Mouse (Mus musculus): Measurements from ENCODE around the gene Extl1. TPM values are rescaled to one million over a fixed set of nuclear protein-coding genes. Genes with fewer than 3 reads are reported as not detected.
A peak's percentile ranks its signal among the peaks of the same experiment; 100 is the strongest.

Extl1 gene
- polyA plus RNA-seq, 1 experiment = 0.40 TPM

- DNase-seq (ENCODE audit: low read depth) = peak; percentile 76
- TF ChIP-seq CTCF (IDR thresholded peaks at IDR 0.05; ENCODE audit: borderline replicate concordance, extremely low read depth, insufficient read depth, insufficient read length) (peak; percentile 79), POLR2A (IDR thresholded peaks at IDR 0.05; ENCODE audit: borderline replicate concordance, extremely low read depth, insufficient read depth, insufficient read length, poor library complexity, severe bottlenecking) (no peak)
These were observed 4.7 kb upstream of the Extl1 start for GRCm38 (mm10) chr4:134388397-134388796.

- TF ChIP-seq POLR2A (IDR thresholded peaks at IDR 0.05; ENCODE audit: borderline replicate concordance, extremely low read depth, insufficient read depth, insufficient read length, poor library complexity, severe bottlenecking) (no peak), CTCF (IDR thresholded peaks at IDR 0.05; ENCODE audit: borderline replicate concordance, extremely low read depth, insufficient read depth, insufficient read length) (peak; percentile 22; the same call in 1 of the 2 replicates)
- no peak for DNase-seq (ENCODE audit: low read depth)
These were observed 3.6 kb upstream of the Extl1 start for GRCm38 (mm10) chr4:134387268-134387667.

DNA sequence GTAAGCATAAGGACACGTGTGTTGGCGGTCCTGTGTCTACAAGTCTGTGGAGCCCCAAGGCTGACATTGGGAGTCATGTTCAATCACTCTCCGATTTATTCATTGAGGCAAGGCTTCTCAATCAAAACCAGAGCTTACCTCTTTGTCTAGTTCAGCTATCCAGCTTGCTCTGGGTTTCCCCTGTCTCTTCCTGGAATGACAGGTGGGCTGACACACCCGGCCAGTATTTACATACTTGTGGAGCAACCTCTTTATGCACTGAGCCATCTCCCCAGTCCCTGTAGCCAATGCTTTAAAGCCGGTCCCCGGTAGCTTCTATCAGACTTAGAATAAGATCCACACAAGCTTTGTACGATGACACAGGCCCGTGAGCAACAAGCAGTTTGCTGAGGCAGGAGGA, 4.1 kb downstream of the Extl1 start:
- DNase-seq (ENCODE audit: low read depth) = no peak
- TF ChIP-seq POLR2A (IDR thresholded peaks at IDR 0.05; ENCODE audit: borderline replicate concordance, extremely low read depth, insufficient read depth, insufficient read length, poor library complexity, severe bottlenecking) (no peak), CTCF (IDR thresholded peaks at IDR 0.05; ENCODE audit: borderline replicate concordance, extremely low read depth, insufficient read depth, insufficient read length) (no peak)

GRCm38 (mm10) chr4:134378089-134378615, 5.5 kb downstream of the Extl1 start:
- no peak for TF ChIP-seq CTCF (IDR thresholded peaks at IDR 0.05; ENCODE audit: borderline replicate concordance, extremely low read depth, insufficient read depth, insufficient read length)
- TF ChIP-seq POLR2A (IDR thresholded peaks at IDR 0.05; ENCODE audit: borderline replicate concordance, extremely low read depth, insufficient read depth, insufficient read length, poor library complexity, severe bottlenecking) = no peak
- no peak for DNase-seq (ENCODE audit: low read depth)

GRCm38 (mm10) chr4:134374306-134374705, 9.3 kb downstream of the Extl1 start:
- DNase-seq (ENCODE audit: low read depth) = no peak

GRCm38 (mm10) chr4:134373295-134373694, 10.4 kb downstream of the Extl1 start:
- no peak for DNase-seq (ENCODE audit: low read depth)
- TF ChIP-seq CTCF (IDR thresholded peaks at IDR 0.05; ENCODE audit: borderline replicate concordance, extremely low read depth, insufficient read depth, insufficient read length) (no peak), POLR2A (IDR thresholded peaks at IDR 0.05; ENCODE audit: borderline replicate concordance, extremely low read depth, insufficient read depth, insufficient read length, poor library complexity, severe bottlenecking) (no peak)

More at GRCm38 (mm10) chr4:134374306-134374705, 9.3 kb downstream of the Extl1 start:
- no peak for TF ChIP-seq CTCF (IDR thresholded peaks at IDR 0.05; ENCODE audit: borderline replicate concordance, extremely low read depth, insufficient read depth, insufficient read length)

GRCm38 (mm10) chr4:134372294-134372747, 11.3 kb downstream of the Extl1 start:
- DNase-seq (ENCODE audit: low read depth) = peak; percentile 87
- no peak for TF ChIP-seq CTCF (IDR thresholded peaks at IDR 0.05; ENCODE audit: borderline replicate concordance, extremely low read depth, insufficient read depth, insufficient read length)
- no peak for TF ChIP-seq POLR2A (IDR thresholded peaks at IDR 0.05; ENCODE audit: borderline replicate concordance, extremely low read depth, insufficient read depth, insufficient read length, poor library complexity, severe bottlenecking)

DNA sequence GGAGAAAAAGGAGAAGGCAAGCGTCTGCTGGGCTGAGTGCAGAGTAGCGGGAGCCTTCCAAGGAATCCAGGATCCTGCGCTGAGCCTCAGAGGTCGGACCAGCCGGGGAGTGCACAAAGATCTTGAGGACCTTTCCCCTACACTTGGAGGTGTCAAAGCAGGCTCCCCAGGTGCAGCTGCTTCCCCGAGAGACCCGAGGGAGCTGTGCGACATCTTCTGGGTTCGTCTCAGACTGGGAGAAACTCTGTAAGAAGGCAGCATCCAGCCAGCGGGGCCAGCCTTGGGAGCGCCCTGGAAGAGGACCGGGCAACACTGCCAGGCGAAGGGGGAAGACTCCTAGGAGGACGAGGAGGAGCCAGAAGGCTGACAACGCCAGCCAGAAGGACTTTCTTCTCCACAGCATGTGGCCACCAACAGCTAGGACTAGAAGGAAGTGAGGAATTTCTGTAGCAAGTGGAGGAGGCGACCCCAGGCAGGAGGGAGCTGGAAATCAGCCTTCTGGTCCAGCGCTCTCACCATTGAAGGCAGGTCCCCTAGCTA, 12.3 kb downstream of the Extl1 start:
- no peak for TF ChIP-seq POLR2A (IDR thresholded peaks at IDR 0.05; ENCODE audit: borderline replicate concordance, extremely low read depth, insufficient read depth, insufficient read length, poor library complexity, severe bottlenecking)
- no peak for TF ChIP-seq CTCF (IDR thresholded peaks at IDR 0.05; ENCODE audit: borderline replicate concordance, extremely low read depth, insufficient read depth, insufficient read length)
- no peak for DNase-seq (ENCODE audit: low read depth)

- TF ChIP-seq CTCF (IDR thresholded peaks at IDR 0.05; ENCODE audit: borderline replicate concordance, extremely low read depth, insufficient read depth, insufficient read length) = no peak
- no peak for TF ChIP-seq POLR2A (IDR thresholded peaks at IDR 0.05; ENCODE audit: borderline replicate concordance, extremely low read depth, insufficient read depth, insufficient read length, poor library complexity, severe bottlenecking)
These were observed 12.9 kb downstream of the Extl1 start for GRCm38 (mm10) chr4:134370649-134371221.

GRCm38 (mm10) chr4:134365280-134365679, 18.4 kb downstream of the Extl1 start:
- TF ChIP-seq POLR2A (IDR thresholded peaks at IDR 0.05; ENCODE audit: borderline replicate concordance, extremely low read depth, insufficient read depth, insufficient read length, poor library complexity, severe bottlenecking) (no peak), CTCF (IDR thresholded peaks at IDR 0.05; ENCODE audit: borderline replicate concordance, extremely low read depth, insufficient read depth, insufficient read length) (no peak)
- no peak for DNase-seq (ENCODE audit: low read depth)

More at GRCm38 (mm10) chr4:134370649-134371221, 12.9 kb downstream of the Extl1 start:
- DNase-seq (ENCODE audit: low read depth) = no peak

DNA sequence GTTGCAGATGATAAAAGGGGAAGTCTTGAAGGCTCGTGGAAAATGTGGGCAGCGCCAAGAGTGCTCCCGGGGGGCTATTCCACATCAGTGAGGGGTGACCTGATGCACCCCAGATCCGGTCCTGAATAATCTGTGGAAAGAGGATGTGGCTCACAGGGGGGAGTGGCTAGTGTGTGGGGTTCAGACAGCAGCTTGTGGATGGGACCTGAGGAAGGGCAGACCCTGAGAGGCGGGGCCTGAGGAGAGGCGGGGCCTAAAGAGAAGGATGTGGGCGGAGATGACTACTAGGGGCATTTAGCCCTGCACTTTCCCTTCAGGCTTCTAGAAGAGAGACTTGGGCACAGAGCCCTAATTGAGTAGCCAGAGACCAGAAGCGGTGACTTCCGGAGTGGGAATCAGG, 21.1 kb downstream of the Extl1 start:
- TF ChIP-seq POLR2A (IDR thresholded peaks at IDR 0.05; ENCODE audit: borderline replicate concordance, extremely low read depth, insufficient read depth, insufficient read length, poor library complexity, severe bottlenecking) (no peak), CTCF (IDR thresholded peaks at IDR 0.05; ENCODE audit: borderline replicate concordance, extremely low read depth, insufficient read depth, insufficient read length) (no peak)
- no peak for DNase-seq (ENCODE audit: low read depth)

DNA sequence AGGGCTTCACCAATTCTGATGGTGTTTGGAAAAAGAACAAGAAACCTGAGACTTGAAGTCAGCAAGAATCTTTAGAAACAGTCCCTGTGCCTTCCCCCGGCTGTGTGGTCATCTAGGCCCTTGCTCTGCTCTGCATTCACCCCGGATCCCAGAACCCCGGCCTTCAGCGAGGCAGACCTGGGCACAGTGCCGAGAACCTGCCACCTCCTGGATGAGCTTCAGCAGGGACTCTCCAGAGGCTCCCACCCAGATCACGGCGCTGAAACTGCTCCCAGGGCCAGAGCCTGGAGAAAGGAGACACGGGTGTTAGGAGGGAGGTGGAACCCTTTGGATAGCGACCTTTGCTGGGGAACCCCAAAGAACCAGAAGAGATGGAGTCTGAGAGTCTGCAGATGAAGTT, 21.5 kb downstream of the Extl1 start:
- DNase-seq (ENCODE audit: low read depth) = no peak
- TF ChIP-seq POLR2A (IDR thresholded peaks at IDR 0.05; ENCODE audit: borderline replicate concordance, extremely low read depth, insufficient read depth, insufficient read length, poor library complexity, severe bottlenecking) = no peak
- no peak for TF ChIP-seq CTCF (IDR thresholded peaks at IDR 0.05; ENCODE audit: borderline replicate concordance, extremely low read depth, insufficient read depth, insufficient read length)
